Mouse (Mus musculus) erythroid progenitor cell, adult 5-6 weeks (primary cell): ENCODE results near the gene Efna2. TPM values are rescaled to one million over a fixed set of nuclear protein-coding genes. Genes with fewer than 3 reads are reported as not detected.
"Not testable (repeated sequence)": the region's sequence is repeated elsewhere in the genome, so short reads cannot be mapped to it uniquely, and the experiment has no call there.

ENCODE experiments used
- ATAC-seq: replicated peaks from 2 replicates; pipeline ENCODE4 v1.8.0; 2016; ENCODE audit warnings: moderate number of reproducible peaks, mild to moderate bottlenecking, moderate TSS enrichment, inconsistent platforms; ENCODE audit not compliant: poor library complexity, low FRiP score, severe bottlenecking
- total RNA-seq, 2 experiments: library from RNA; stranded (forward) in 1 of 2; stranded (reverse) in 1 of 2; fragments of 150-400 nt in 1 of 2; fragments of 186-747, 209-891 nt in 1 of 2; gene quantifications; 2 replicates each; pipeline versions ENCODE4 v1.2.3 to v1.2.4; 2015 to 2017; ENCODE audit warnings: low replicate concordance in 2 of 2

The Efna2 gene
- total RNA-seq, 2 experiments from 2014 or later = not detected

DNA sequence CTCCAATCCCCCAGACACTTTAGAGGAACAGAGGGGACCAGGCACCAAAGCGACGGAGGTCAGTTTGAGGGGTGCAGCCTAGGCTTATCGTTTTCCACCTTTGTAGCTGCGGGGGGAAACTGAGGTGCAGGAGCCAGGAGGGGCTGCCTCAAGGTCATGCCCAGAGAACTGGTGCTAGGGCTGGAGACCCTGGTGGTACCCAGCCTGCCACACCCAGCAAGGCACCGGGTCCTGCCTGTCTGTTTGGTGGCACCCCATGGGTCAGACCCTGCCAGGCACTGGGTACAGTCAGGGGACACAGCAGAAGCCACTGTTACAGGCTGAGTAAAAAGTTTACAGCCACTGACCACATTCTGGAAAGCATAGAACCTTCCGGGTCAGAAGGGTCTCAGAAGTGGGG, 1.0 kb downstream of the Efna2 start:
- ATAC-seq = no peak

DNA sequence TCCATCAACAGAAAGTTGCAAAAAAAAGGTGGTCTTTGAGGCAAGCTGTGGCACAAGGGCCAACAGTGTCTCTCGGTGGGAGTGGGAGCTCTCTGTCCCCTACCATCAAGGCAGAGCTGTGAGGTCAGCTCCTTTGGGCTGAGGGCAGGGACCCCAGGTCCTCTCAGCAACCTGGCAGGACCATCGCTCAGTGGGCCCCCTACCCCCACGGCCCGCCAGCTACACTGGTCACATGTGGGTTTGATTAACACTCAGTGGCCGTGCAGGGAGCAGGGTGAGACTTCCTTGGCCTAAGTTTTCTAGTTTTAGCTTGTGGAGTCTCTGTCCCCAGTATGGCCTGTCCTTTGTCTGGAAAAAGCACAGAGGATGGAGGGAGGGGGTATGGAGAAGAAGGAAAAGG, 1.5 kb downstream of the Efna2 start:
- no peak for ATAC-seq

DNA sequence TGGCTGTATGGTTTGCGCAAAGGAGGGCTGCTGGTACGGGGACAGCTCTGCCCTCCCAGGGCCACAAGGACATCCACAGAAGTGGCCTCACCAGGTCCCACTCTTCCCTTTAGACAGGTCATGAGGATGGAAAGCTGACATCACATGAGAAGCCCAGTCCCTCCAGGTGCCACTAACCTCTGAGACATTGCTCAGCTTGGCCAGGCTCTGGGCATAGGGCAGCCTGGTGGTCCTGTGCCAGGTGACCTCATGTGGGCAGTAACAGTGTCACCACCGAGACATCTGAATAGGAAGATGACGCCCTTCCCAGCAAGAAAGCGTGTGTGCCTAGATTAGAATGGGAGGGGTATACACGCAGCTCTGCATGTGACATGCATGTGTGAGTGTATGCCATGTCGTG, 3.3 kb downstream of the Efna2 start:
- ATAC-seq = no peak

DNA sequence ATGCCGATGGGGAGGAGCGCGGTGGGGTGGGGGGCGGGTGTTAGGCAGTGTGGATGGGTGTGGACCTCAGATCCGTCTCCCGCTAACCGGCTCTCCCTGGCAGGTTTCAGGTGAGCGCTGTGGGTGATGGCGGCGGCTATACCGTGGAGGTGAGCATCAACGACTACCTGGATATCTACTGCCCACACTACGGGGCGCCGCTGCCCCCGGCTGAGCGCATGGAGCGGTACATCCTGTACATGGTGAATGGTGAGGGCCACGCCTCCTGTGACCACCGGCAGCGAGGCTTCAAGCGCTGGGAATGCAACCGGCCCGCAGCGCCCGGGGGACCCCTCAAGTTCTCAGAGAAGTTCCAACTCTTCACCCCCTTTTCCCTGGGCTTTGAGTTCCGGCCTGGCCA, 7.4 kb downstream of the Efna2 start:
- ATAC-seq = no peak

DNA sequence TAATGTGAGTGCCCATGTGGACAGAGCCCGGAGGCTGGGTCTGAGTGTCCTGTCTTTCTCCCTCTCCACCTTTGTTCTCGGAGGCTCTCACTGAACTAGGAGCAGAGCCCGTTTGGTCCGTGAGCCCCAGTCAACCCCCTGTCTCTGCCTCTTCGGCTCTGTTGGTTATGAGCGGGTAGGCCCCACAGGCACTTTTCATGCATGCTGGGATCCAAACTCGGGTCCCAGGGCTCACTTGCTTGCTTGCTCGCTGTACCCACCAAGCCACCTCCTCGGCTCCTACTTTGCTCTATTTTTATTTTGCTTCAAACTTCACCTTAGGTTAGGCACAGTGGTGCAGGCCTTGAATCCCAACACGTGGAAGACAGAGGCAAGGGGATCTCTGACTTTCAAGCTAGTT, 8.5 kb downstream of the Efna2 start:
- no peak for ATAC-seq

DNA sequence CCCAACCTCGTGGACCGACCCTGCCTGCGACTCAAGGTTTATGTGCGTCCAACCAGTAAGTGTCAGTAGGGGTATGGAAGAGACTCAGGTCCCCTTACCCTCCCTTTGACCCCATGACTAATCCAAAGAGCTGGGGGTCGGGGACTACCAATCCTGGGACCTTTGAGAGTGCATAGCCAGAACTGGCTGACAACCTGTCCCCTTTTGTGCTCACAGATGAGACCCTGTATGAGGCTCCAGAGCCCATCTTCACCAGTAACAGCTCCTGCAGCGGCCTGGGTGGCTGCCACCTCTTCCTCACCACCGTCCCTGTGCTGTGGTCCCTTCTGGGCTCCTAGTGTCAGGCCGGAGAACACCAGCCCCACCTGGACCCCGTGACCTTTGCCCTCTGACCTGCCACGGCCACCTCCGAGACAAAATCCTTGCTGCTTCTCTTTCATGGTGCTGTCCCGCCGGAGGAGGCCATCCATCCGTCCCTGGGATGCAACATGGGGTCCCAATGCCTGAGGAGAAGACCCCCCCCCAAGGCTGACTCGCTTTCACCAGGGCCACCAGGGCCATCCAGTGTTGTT, 9.3 kb downstream of the Efna2 start:
- ATAC-seq = no peak

DNA sequence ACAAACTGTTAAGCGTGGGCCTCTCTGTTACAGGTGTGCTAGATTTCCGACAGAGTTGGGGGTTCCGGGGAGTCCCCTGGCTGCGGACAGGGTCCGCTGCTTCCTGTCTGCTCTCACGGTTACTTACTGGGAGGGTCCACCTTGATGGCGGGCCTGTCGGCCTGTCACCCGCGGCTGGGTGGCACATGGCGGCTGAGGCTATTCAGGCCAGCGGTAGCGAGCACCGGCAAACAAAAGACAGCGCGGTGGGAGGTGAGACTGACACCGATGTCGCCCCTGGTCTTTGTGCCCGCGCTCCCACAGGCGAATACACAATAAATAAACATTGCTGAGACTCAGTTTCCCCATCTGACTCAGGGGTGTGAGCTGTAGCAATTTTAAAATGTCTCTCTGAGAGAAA, 10.7 kb downstream of the Efna2 start:
- no peak for ATAC-seq

DNA sequence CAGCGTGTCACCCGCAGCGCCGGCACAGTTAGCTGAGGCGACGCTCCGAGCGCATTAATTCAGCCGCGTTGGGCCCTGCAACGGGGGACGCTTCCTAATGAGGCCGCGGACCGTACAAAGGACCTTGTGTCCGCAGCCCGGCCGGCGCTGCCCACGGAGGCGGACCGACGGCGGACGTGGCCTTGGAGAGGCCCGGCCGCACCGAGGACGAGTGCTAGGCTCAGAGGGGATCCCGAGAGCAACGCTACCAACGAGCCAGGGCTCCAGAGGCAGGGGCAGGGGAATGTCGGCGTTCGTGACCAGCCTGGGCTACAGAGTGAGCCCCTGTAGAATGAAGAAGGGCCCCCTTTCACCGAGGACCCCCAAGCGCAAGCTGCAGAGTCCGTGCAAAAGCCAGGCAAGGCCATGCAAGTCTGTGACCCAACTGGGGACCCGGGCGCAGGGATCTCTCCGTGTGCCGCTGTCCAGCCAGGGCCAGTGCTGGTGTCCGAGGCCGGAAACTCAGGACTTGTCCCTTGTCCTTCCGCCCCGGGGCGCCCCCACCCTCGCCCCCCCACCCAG, 11.3 kb downstream of the Efna2 start:
- ATAC-seq = no peak

DNA sequence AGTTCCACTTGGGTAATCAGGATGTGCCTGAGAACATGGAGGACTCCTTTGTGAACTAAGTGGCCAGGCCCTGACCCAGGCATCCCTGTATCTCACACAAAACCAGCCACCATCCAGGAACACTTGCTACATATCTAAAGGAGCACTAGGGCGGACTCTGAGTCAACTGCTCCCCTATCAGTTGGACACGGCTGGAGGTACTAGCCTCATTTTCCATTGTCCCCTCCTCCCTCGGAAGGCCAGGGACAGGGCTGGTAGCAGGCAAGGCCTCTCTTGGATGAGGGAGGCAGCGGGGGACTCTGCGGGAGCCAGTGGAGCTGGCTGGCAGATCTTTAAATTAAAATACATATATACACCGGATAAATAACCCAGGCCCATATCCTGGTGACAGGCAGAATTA, 14.7 kb downstream of the Efna2 start:
- ATAC-seq = no peak

DNA sequence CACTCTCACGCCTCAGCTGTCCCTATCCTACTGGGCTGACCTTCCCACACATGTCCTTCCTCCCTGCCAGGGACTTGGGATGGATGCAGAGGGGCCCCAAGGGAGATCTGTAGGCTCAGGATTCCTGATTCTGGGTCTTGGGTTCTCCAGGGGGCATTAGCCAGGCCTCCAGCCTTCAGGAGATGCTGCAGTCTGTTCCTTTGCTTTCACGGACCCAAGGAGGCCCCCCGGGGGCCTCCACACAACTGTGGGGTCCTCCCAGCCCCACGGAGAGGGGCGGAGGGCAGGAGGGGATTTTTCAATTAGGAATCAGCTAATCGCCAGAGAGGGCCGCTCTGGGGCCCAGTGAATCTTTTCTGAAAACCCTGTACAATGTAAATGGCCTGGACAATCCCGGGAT, 15.2 kb downstream of the Efna2 start:
- ATAC-seq = no peak

DNA sequence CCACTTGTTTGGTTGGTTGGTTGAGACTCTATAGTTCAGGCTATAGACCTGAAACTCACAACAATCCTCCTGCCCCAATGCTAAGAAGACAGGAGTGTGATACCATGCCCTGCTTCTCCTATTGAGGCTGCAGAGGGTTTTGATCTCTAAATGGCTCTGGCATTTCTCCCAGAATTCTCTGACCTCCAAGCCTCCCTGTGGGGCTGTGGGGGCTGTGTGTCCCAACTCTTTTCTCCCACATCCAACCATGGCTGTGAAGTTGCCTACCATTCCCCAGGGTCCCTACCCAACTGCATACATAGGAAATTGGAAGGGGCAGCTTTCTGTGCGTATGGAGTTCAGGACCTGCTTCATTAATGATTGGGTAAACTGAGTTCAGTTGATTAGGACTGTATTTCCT, 16.9 kb downstream of the Efna2 start:
- ATAC-seq = no peak

DNA sequence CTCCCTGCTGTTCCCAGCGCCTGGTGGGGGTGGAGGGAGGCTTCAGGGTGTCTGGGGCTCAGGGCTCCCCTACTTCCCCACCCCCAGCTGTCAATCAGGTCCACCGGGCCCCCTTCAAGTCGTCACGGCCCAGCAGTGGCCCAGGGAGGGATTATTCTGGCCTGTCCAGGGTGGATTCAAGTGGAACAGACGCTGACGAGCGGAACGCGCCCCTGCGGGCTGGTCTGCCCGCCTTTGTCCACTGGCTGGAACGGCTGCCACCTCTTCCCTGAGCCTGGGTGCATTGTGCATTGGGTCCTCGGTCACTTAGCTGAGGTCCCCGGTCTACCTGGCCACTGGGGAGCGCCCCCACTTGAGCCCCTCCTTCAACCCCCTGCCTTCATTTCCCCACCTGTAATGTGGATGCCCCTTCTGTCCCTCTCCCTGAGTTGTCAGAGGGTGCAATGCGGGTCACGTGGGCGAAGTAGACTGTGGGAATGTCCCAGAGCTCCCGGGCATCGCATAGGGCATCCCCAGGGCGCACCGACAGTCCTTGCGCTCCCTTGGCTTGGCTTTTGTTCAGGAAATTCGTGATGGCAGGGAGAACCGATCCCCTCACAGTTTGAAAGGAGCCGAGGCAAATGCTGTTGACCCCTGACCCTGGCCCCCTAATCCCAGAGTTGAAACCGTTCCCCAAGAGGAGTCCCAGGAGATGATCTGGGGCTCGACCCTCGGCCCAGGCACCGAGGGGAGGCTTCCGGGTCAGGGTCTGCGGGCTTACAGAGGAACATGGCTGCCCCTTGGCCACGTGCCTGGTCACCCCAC, 17.7 kb downstream of the Efna2 start:
- ATAC-seq = no peak

DNA sequence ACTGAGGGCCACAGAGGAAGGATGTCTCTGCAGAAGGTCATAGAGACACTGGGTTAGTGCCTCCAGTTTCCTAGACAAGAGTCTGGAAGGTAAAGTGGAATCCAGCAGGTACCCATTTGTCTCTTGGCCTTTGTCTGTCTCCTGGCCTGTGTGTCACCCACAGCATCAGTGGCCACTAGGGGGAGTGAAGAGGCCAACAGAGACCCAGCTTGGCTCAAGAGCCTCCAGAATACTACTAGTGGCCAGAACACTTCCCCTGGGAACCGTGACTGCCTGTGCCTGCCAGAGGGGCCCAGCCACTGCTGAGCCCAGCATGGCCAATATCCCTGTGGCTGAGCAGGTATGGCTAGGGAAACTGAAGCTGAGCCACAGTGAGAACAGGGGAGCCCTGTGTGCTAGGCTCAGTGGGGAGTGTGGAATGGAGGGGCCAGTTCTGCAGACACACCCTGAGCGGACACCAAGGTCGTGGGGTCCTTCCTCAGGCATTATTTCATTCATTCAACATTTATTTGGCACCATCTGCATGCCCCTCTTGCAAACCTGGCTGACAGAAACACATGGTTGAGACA, 20.2 kb downstream of the Efna2 start:
- ATAC-seq = peak; percentile 90

DNA sequence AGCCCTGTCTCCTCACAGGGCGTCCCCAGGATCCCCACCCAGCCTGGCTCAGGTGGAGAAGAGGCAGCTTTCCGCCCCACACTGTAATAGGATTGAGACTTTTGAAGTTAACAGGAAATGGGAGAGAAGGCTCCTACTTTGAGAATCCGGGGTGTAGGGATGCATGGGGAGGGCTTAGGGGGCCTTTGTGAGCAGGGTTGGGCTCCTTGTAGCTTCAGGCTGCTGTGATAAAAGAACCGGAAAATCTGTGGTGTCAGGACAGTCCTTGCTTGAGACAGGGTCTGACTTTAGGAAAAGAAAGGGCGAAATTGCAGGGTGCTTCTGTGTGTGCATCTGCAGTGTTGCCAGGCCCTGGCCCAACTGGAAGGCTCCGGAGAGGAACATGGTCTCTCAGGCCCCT, 21.2 kb downstream of the Efna2 start:
- no peak for ATAC-seq

DNA sequence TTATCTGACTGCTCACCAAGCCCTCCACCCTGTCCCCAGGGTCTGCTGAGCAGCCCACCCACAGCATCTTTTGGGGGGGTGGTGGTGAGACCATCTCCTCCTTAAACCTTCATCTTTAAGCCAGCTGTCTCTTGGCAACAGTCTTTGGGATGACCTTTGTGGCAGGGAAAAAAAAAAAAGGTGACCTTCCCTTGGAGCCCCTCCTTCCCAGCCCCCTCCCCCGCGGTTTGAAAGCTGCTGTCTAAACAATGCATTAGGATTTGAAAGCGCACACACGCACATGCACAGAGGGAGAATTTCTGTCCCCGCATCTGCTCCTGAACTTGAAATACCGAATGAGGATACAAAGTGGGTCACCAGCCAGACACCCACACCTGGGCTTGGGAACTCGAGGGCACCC, 24.8 kb downstream of the Efna2 start:
- ATAC-seq = no peak

DNA sequence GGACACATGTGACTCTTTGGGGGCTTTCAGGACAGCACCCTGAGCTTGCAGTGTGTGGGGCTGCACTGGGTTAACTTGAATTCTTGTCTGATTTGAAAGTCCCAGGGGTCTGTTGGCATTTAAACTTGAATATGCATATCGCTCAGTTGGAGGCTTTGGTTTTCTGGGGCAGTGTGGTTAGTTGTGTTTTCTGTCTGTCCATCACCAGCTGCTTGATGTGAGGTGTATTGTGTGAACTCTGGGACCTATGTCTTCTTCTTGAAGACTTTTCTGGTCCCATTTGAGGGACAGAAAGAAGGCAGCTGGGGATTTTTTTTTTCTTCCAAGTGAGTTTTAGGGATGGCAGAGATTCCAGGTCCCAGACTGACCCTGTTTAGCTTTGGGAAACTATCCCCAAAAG, 27.9 kb downstream of the Efna2 start:
- ATAC-seq = no peak

DNA sequence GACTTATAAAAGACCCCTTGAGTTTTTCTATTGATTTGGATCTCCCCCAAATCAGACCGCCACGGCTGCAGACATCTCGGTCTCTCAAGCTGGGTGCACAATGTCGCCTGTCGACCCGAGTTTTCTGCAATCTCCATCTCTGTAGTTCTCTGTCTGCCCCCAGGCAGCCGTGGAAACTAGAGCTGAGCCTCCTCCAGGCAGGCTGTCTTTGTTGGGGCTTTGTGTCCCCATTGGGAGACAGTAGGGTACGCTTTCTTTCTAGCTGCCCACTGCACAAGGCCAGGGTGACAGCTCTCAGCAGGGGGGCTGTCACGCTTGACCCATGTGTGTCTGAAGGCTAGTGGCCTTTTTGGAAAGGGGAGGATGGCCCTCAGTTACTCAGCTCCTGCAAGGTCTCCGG, 28.4 kb downstream of the Efna2 start:
- no peak for ATAC-seq

DNA sequence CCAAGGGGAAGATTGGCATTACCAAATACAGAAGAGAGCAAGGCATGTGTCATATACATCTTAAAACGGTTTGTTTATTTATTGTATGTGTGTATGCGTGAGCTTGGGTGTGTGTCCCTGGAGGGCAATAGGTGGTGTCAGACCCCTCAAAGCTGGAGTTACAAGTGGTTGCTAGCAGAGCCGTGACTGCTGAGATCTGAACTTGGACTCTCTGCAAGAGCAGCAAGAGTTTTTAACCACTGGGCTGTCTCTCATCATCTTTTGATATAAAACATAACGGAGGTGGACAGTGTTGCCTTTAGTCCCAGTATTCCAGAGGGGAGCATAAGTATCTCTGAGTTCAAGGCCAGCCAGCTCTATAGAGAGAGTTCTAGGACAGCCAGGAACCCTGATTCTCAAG, 29.0 kb downstream of the Efna2 start:
- no peak for ATAC-seq

DNA sequence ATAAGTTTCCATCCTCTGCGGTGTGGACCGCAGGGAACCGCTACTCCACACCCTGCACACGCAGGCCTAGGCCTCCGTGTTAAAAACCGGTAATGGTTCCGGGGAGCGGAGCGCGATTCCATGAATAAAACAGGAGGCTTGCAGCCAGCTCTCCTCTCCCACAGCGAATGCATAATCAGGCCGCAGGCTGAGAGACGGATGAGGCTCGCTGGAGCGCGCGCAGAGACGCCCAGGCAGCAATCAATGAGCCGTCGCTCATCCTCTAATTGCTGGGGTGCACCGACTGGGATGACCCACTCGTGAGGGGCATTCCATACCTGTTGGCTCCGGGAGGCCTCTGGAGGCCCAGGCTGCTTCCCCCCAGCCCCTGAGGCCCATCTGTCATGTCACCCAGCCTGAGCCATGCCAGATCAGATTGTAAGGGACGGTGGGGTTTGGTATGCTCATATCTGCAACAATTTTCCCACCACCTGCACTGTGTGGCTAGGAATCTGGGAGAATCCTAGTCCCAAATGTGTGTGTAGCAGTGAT, 29.6 kb downstream of the Efna2 start:
- no peak for ATAC-seq

DNA sequence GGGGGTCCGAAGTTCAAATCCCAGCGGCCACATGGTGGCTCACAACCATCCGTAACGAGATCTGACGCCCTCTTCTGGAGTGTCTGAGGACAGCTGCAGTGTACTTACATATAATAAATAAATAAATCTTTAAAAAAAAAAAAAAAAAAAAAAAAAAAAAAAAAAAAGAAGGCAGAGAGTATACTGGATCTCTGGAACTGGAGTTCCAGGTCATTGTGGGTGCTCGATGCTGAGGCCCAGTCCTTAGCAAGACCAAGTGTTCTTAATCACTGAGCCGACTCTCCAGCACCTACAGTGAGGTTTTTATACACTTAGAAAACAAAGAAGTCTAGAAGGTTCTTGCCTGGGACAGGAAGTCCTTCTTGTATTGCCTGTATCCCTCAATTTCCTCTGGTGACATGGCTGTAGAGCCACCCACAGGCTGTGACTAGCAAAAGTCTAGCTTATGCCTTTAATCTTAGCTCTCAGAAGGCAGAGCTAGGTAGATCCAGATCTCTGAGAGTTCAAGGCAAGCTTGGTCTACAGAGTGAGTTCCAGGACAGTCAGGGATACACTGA, 32.3 kb downstream of the Efna2 start:
- not testable (repeated sequence) for ATAC-seq
